Mouse (Mus musculus) E14TG2a.4 (cell line): ENCODE measurements around the gene Chmp2a.

Source experiments
- CTCF ChIP-seq: conservative IDR thresholded peaks from 2 replicates; pipeline ENCODE4 v1.5.1; 2014; ENCODE audit warnings: low read length
- POU5F1 ChIP-seq: IDR thresholded peaks from 2 replicates; pipeline ENCODE4 v1.6.1; 2014; ENCODE audit warnings: low read length, borderline replicate concordance

- TF ChIP-seq CTCF = no peak
- TF ChIP-seq POU5F1 = no peak
These were observed 20.9 kb downstream of the Chmp2a start for GRCm38 (mm10) chr7:13013671-13014070.
